Mouse (Mus musculus) limb, embryonic 14.5 days (tissue): ENCODE measurements around the gene Naa15. TPM values are rescaled to one million over a fixed set of nuclear protein-coding genes. Genes with fewer than 3 reads are reported as not detected.

Source experiments
- ATAC-seq: fragments of 200-750 bp; cut with Nextera tagmentation; 2 replicates; pipeline ENCODE4 v1.8.0; 2017; ENCODE audit warnings: low read depth, moderate number of reproducible peaks, moderate TSS enrichment; ENCODE audit not compliant: low FRiP score
- DNase-seq: peaks from one replicate; pipeline ENCODE4 v3.0.0-alpha.2; 2015; ENCODE audit warnings: low spot score
- H3K27ac ChIP-seq: fragments of 300-500 bp; sonication (generic); replicated peaks from 2 replicates; pipeline ENCODE4 v1.5.1; 2014; ENCODE audit warnings: low read depth, mild to moderate bottlenecking, low read length, moderate library complexity, mixed read lengths
- H3K27me3 ChIP-seq: fragments of 300-500 bp; sonication (generic); 2 replicates; pipeline ENCODE4 v1.6.1; 2014; ENCODE audit warnings: low read length, mixed read lengths; ENCODE audit not compliant: control insufficient read depth, insufficient read depth
- H3K36me3 ChIP-seq: fragments of 300-500 bp; sonication (generic); 2 replicates; pipeline ENCODE4 v1.6.1; 2014; ENCODE audit warnings: mild to moderate bottlenecking, low read length, moderate library complexity, mixed read lengths; ENCODE audit not compliant: control insufficient read depth, insufficient read depth
- H3K4me1 ChIP-seq: fragments of 300-500 bp; sonication (generic); 2 replicates; pipeline ENCODE4 v1.6.1; 2014; ENCODE audit warnings: antibody characterized with exemption, low read length, mixed read lengths; ENCODE audit not compliant: control insufficient read depth, insufficient read depth
- H3K4me2 ChIP-seq: fragments of 300-500 bp; sonication (generic); replicated peaks from 2 replicates; pipeline ENCODE4 v1.6.1; 2014; ENCODE audit warnings: low read depth, mild to moderate bottlenecking, low read length, moderate library complexity; ENCODE audit not compliant: severe bottlenecking
- H3K4me3 ChIP-seq: fragments of 300-500 bp; sonication (generic); replicated peaks from 2 replicates; pipeline ENCODE4 v1.5.1; 2014; ENCODE audit warnings: low read length
- H3K9ac ChIP-seq: fragments of 300-500 bp; sonication (generic); 2 replicates; pipeline ENCODE4 v1.6.1; 2014; ENCODE audit warnings: mild to moderate bottlenecking, low read depth, low read length, moderate library complexity; ENCODE audit not compliant: severe bottlenecking
- H3K9me3 ChIP-seq: fragments of 300-500 bp; sonication (generic); 2 replicates; pipeline ENCODE4 v1.6.1; 2016; ENCODE audit warnings: low read length; ENCODE audit not compliant: control insufficient read depth
- POLR2A ChIP-seq: fragments of 200-500 bp; IDR thresholded peaks from 2 replicates; pipeline ENCODE4 v1.8.0; 2012; ENCODE audit warnings: inconsistent platforms, mild to moderate bottlenecking, moderate library complexity, borderline replicate concordance; ENCODE audit not compliant: insufficient read depth, insufficient read length; ENCODE audit errors: extremely low read depth
- WGBS: fragments of 180-500 bp; shearing (Covaris S2); extraction: QIAGEN DNeasy Blood & Tissue Kit; methylation state at CpG from one replicate; pipeline ENCODE4 v1.1.7; 2014; 5-methylcytosine and 5-hydroxymethylcytosine counted together
- polyA plus RNA-seq, 2 experiments: library from polyadenylated mRNA; depleted of rRNA in 1 of 2; stranded (reverse) in 1 of 2; unstranded in 1 of 2; fragments of >200 nt; fragmentation: Nextera tagmentation in 1 of 2; extraction: Ambion mirVana in 1 of 2; gene quantifications; 2 replicates each; pipeline versions ENCODE4 v1.2.1 to v1.2.3; 2012 to 2014

Gene Naa15
- polyA plus RNA-seq, 2 experiments, result 26.9 to 37.4 TPM

GRCm38 (mm10) chr3:51434871-51435595 is 20.1 kb downstream of the Naa15 start:
- ATAC-seq (no peak), DNase-seq (no peak)
- Histone ChIP-seq H3K36me3 (peaks cover 8% of the 10 kb centered on the region; the same call in 1 of the 2 replicates), H3K27ac (no peak overlapping the region), H3K9ac (no peak overlapping the region), H3K9me3 (no peaks in the 10 kb centered on the region), H3K4me3 (no peak overlapping the region), H3K4me2 (no peak overlapping the region), H3K27me3 (no peaks in the 10 kb centered on the region), H3K4me1 (no peaks in the 10 kb centered on the region)
- no peak for TF ChIP-seq POLR2A
- WGBS, result 88% methylated on average over 3 of the region's 3 CpGs

- Histone ChIP-seq H3K27me3 (no peaks in the 10 kb centered on the region), H3K9ac (no peak overlapping the region), H3K9me3 (no peaks in the 10 kb centered on the region), H3K4me3 (no peak overlapping the region), H3K27ac (no peak overlapping the region), H3K4me1 (no peaks in the 10 kb centered on the region), H3K36me3 (peaks cover 84% of the 10 kb centered on the region), H3K4me2 (no peak overlapping the region)
- 61% methylated on average over 2 of the region's 2 CpGs for WGBS
- TF ChIP-seq POLR2A, result no peak
- ATAC-seq (no peak), DNase-seq (no peak)
Observed at GRCm38 (mm10) chr3:51468530-51468929, 53.6 kb downstream of the Naa15 start.

DNA sequence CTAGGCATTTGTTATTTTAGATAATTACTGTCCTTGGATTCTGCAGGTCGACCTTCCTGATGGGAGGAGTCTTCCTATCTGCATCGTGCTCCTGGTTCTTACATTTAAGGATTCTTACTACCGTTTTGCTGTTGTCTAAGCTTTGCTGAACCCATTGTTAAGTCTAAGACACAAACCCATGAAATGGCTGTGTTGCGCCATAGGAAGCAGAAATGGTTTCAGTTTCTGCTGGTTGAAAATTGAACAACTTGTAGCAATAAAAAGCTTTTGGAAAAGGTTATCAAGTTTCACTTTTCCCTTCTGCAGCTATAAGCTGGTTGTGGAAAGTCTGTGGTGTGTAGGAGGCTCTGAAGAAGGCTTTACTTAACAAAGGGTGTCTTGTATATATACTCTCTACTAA is 60.8 kb downstream of the Naa15 start:
- 62% methylated on average over 4 of the region's 4 CpGs for WGBS
- Histone ChIP-seq H3K27me3 (no peaks in the 10 kb centered on the region), H3K9me3 (no peaks in the 10 kb centered on the region), H3K4me2 (no peak overlapping the region), H3K36me3 (peaks cover 32% of the 10 kb centered on the region), H3K9ac (no peak overlapping the region), H3K27ac (no peak overlapping the region), H3K4me1 (no peaks in the 10 kb centered on the region), H3K4me3 (no peak overlapping the region)
- TF ChIP-seq POLR2A, result no peak
- ATAC-seq (no peak), DNase-seq (no peak)

- TF ChIP-seq POLR2A, result no peak
- Histone ChIP-seq H3K4me1 (peaks cover 8% of the 10 kb centered on the region; the same call in 1 of the 2 replicates), H3K9me3 (no peaks in the 10 kb centered on the region), H3K9ac (no peak overlapping the region), H3K4me2 (no peak overlapping the region), H3K27ac (no peak overlapping the region), H3K36me3 (peaks cover 9% of the 10 kb centered on the region; the same call in 1 of the 2 replicates), H3K27me3 (no peaks in the 10 kb centered on the region), H3K4me3 (no peak overlapping the region)
- ATAC-seq (no peak), DNase-seq (no peak)
- 39% methylated on average over 2 of the region's 2 CpGs for WGBS
Observed at GRCm38 (mm10) chr3:51479893-51480292, 64.9 kb downstream of the Naa15 start.

DNA sequence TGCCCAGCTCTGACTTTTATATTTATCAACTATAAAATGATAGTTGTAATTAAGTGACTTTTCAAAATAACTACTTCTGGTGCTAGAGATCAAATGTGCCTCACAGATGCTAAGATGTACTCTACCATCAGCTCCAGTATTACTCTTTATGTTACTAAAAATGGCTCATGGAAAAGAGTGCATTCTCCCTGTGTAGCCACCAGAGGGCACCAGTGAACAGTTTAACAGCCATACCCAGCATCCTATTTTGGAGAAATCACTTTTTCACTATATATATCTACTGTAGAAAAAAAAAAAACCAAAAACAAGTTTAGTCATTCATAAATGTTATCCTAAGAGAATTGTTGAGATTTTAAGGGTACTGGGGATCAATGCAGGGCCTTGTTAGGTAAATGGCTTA is 66.1 kb downstream of the Naa15 start:
- Histone ChIP-seq H3K4me2 (no peak overlapping the region), H3K27me3 (no peaks in the 10 kb centered on the region), H3K9ac (no peak overlapping the region), H3K4me1 (peaks cover 18% of the 10 kb centered on the region), H3K9me3 (no peaks in the 10 kb centered on the region), H3K36me3 (no peaks in the 10 kb centered on the region; the same call in 1 of the 2 replicates), H3K4me3 (no peak overlapping the region), H3K27ac (no peak overlapping the region)
- DNase-seq, result peak; percentile 70
- TF ChIP-seq POLR2A, result no peak
- ATAC-seq, result no peak
